Mouse (Mus musculus) frontal cortex, postnatal 36 days (tissue): ENCODE measurements around the gene Lhx2.

Experiments
- DNase-seq, 2 experiments: peaks; one replicate each; pipeline ENCODE4 v3.0.0; 2022; ENCODE audit warnings: low spot score in 2 of 2

Gene Lhx2

GRCm38 (mm10) chr2:38346881-38347764, 8.0 kb downstream of the Lhx2 start:
- peak in 1 of 2 experiments; percentile 33 for DNase-seq

GRCm38 (mm10) chr2:38347811-38348551, 8.9 kb downstream of the Lhx2 start:
- DNase-seq, result peak in 1 of 2 experiments; percentile 33

- peak in 1 of 2 experiments; percentile 23 for DNase-seq
Measured at GRCm38 (mm10) chr2:38348660-38349420, 9.8 kb downstream of the Lhx2 start.

GRCm38 (mm10) chr2:38349447-38350350, 10.6 kb downstream of the Lhx2 start:
- no peak for DNase-seq

GRCm38 (mm10) chr2:38350386-38350785, 11.3 kb downstream of the Lhx2 start:
- DNase-seq, result no peak

GRCm38 (mm10) chr2:38350796-38351195, 11.7 kb downstream of the Lhx2 start:
- peak; percentile 84 to 89 for DNase-seq

GRCm38 (mm10) chr2:38351641-38352320, 12.7 kb downstream of the Lhx2 start:
- peak in 1 of 2 experiments; percentile 26 for DNase-seq

- DNase-seq, result no peak
Measured at GRCm38 (mm10) chr2:38352321-38353007, 13.4 kb downstream of the Lhx2 start.

GRCm38 (mm10) chr2:38353008-38353379, 13.9 kb downstream of the Lhx2 start:
- DNase-seq, result no peak

GRCm38 (mm10) chr2:38353664-38354063, 14.6 kb downstream of the Lhx2 start:
- no peak for DNase-seq

GRCm38 (mm10) chr2:38354179-38354716, 15.2 kb downstream of the Lhx2 start:
- peak in 1 of 2 experiments; percentile 33 for DNase-seq

GRCm38 (mm10) chr2:38354717-38355510, 15.8 kb downstream of the Lhx2 start:
- DNase-seq, result peak in 1 of 2 experiments; percentile 24

- DNase-seq, result peak in 1 of 2 experiments; percentile 31
Measured at GRCm38 (mm10) chr2:38355731-38356427, 16.8 kb downstream of the Lhx2 start.

GRCm38 (mm10) chr2:38356428-38357260, 17.6 kb downstream of the Lhx2 start:
- peak in 1 of 2 experiments; percentile 16 for DNase-seq

- DNase-seq, result peak in 1 of 2 experiments; percentile 6
Measured at GRCm38 (mm10) chr2:38357294-38358246, 18.5 kb downstream of the Lhx2 start.

- DNase-seq, result no peak
Measured at GRCm38 (mm10) chr2:38358611-38359010, 19.5 kb downstream of the Lhx2 start.
